Comparison of ENCODE assay signal across 9 mouse cellular contexts in the genomic region with DNA sequence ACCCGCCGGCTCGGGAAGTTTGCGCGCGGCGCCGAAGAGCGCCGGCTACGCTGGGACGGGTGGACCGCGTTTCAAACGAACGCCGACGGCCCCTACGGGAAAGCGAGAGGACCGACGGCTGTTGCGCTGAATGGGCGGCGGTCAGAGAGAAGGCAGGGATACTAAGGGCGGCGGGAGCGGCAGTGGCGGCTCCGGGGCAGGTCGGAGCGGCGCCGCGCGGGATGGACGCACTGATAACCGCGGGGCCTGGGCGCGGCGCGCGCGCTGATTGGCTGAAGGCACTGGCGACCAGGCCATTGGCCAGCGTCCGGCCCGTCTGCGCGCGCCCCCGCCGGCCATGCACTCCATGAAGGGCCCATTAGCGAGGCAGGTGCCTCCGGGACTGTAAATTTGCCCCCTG. TPM values are rescaled to one million over a fixed set of nuclear protein-coding genes. Genes with fewer than 3 reads are reported as not detected.
DNase-seq lines count a peak whose midpoint lies in the region; ATAC-seq and TF ChIP-seq lines count a peak whose summit lies in the region.
"Had no signal": no experiment of that assay in that cellular context is flagged by ENCODE, and none has a peak within 500 bp of the region (broad histone marks: within the 10 kb centered on the region; RNA-seq: fewer than 3 reads in every experiment).

Gene Nkx6-2 (minus strand): TSS at position 203 of the 400 bp plus-strand sequence.

- peaks cover 14% of the 10 kb centered on the region; the same call in 1 of the 2 replicates for H3K36me3 ChIP-seq in intestine, postnatal 0 days (ENCODE audit: control insufficient read depth, insufficient read depth)
- no peaks in the 10 kb centered on the region for H3K36me3 ChIP-seq in liver, embryonic 15.5 days (replicated peaks)
- H3K36me3 ChIP-seq in small intestine, adult 2 months (ENCODE audit: control insufficient read depth, insufficient read depth, low read length), result peaks cover 18% of the 10 kb centered on the region

- ATAC-seq in granulocyte monocyte progenitor cell, adult 5-6 weeks (replicated peaks; ENCODE audit: poor library complexity, severe bottlenecking), result peak; percentile 42; the same call in 1 of the 2 replicates
- no peak for ATAC-seq in intestine, postnatal 0 days
- no peak; the same call in 1 of the 2 replicates for ATAC-seq in liver, embryonic 15.5 days (ENCODE audit: insufficient read depth)

- peak; percentile 39 for DNase-seq in kidney, adult 18-20 months
- no peak for DNase-seq in kidney, adult 11 months
- peak; percentile 57 to 75 for DNase-seq in cerebellum, postnatal 25 days
- no peak for DNase-seq in right cerebral cortex, postnatal 36 days (ENCODE audit: low spot score in 2 of 2)

- no peak within 1 kb of the TSS for H3K27ac ChIP-seq in intestine, postnatal 0 days (ENCODE audit: low read depth, low read length)
- H3K27ac ChIP-seq in liver, embryonic 15.5 days (replicated peaks), result no peak within 1 kb of the TSS
- H3K27ac ChIP-seq in small intestine, adult 2 months (ENCODE audit: insufficient read depth, low read depth, low read length), result no peak within 1 kb of the TSS

- peaks cover 83% of the 10 kb centered on the region for H3K27me3 ChIP-seq in intestine, postnatal 0 days (replicated peaks; ENCODE audit: control insufficient read depth, insufficient read depth, low read length)
- peaks cover 98% of the 10 kb centered on the region for H3K27me3 ChIP-seq in liver, embryonic 15.5 days
- peaks cover 65% of the 10 kb centered on the region for H3K27me3 ChIP-seq in small intestine, adult 2 months (ENCODE audit: control insufficient read depth, insufficient read depth, low read length)

- no peaks in the 10 kb centered on the region for H3K9me3 ChIP-seq in intestine, postnatal 0 days (ENCODE audit: control insufficient read depth)
- no peaks in the 10 kb centered on the region for H3K9me3 ChIP-seq in liver, embryonic 15.5 days (replicated peaks)

- under 1% methylated on average over 56 of the region's 56 CpGs for WGBS in intestine, postnatal 0 days
- WGBS in liver, embryonic 15.5 days (ENCODE audit: insufficient replicate concordance), result 2% methylated on average over 56 of the region's 56 CpGs
- 1% methylated on average over 56 of the region's 56 CpGs for WGBS in small intestine, adult 2 months

- H3K4me2 ChIP-seq in intestine, postnatal 0 days (replicated peaks; ENCODE audit: low read depth), result peak within 1 kb of the TSS; percentile 64
- H3K4me2 ChIP-seq in liver, embryonic 15.5 days, result peak within 1 kb of the TSS; percentile 40

- no peak for TF ChIP-seq POLR2A in small intestine, adult 2 months (IDR thresholded peaks at IDR 0.05; ENCODE audit: low read depth, low read length)

- no peaks in the 10 kb centered on the region for H3K4me1 ChIP-seq in intestine, postnatal 0 days (replicated peaks; ENCODE audit: control insufficient read depth, insufficient read depth, low read length)
- peaks cover 13% of the 10 kb centered on the region for H3K4me1 ChIP-seq in liver, embryonic 15.5 days (replicated peaks)
- H3K4me1 ChIP-seq in small intestine, adult 2 months (ENCODE audit: control insufficient read depth, insufficient read depth, insufficient read length, low read length), result peaks cover 13% of the 10 kb centered on the region

- H3K9ac ChIP-seq in intestine, postnatal 0 days (ENCODE audit: low read depth, low read length), result no peak within 1 kb of the TSS
- H3K9ac ChIP-seq in liver, embryonic 15.5 days, result no peak within 1 kb of the TSS

- no peak for TF ChIP-seq CTCF in intestine, postnatal 0 days (IDR thresholded peaks at IDR 0.05; ENCODE audit: low read depth)
- TF ChIP-seq CTCF in small intestine, adult 2 months (IDR thresholded peaks at IDR 0.05; ENCODE audit: extremely low read depth, insufficient read length, insufficient replicate concordance, low read depth, low read length), result no peak

- H3K4me3 ChIP-seq in intestine, postnatal 0 days (ENCODE audit: low read depth, low read length), result peak within 1 kb of the TSS; percentile 43
- H3K4me3 ChIP-seq in liver, embryonic 15.5 days (replicated peaks), result no peak within 1 kb of the TSS; the same call in 1 of the 2 replicates
- H3K4me3 ChIP-seq in small intestine, adult 2 months (ENCODE audit: low read depth, low read length), result peak within 1 kb of the TSS; percentile 50

RNA-seq across cellular contexts. Expression of gene Nkx6-2, which starts in this region (rescaled TPM):
- total RNA-seq in granulocyte monocyte progenitor cell, adult 5-6 weeks (2014; fragmentation: Nextera tagmentation), result not detected in 2 replicates
- total RNA-seq in granulocyte monocyte progenitor cell, adult 5-6 weeks (2017), result not detected in 2 replicates
- polyA plus RNA-seq in intestine, postnatal 0 days (2015; fragmentation: Nextera tagmentation; extraction: Ambion mirVana), result 0.31 and 0.86 TPM in 2 replicates
- polyA plus RNA-seq in liver, embryonic 15.5 days (2015; fragmentation: Nextera tagmentation; extraction: Ambion mirVana), result not detected in 2 replicates
- polyA plus RNA-seq in small intestine, adult 2 months (2012; rRNA removed), result 0.08 and 9.1 TPM in 2 replicates
- total RNA-seq: hematopoietic stem cell, adult 5-6 weeks had no signal

Comparison
In these comparisons a context has a peak if more than half of its experiments do, and no peak if none do; other contexts are left out.
1. DNase-seq: peak in kidney, adult 18-20 months (single experiment) and cerebellum, postnatal 25 days (2 of 2); none in kidney, adult 11 months (single experiment) and right cerebral cortex, postnatal 36 days (0 of 2).
2. Peak in ATAC-seq in granulocyte monocyte progenitor cell, adult 5-6 weeks; RNA of the gene not detected or under 1 TPM.